Mouse (Mus musculus): ENCODE results near the gene Olfr1271. TPM values are rescaled to one million over a fixed set of nuclear protein-coding genes. Genes with fewer than 3 reads are reported as not detected.

The Olfr1271 gene
- polyA plus RNA-seq (2012; ENCODE audit: low replicate concordance): not detected in 2 replicates

GRCm38 (mm10) chr2:90270932-90271331, at the start of gene Olfr1271:
Olfr1271 (minus strand) TSS chr2:90271032.

GRCm38 (mm10) chr2:90292741-90293140, 21.9 kb upstream of the Olfr1271 start, which contains the start of gene Olfr1272:
Olfr1272 (minus strand) TSS chr2:90292841.

GRCm38 (mm10) chr2:90257492-90257891, 13.3 kb downstream of the Olfr1271 start, which contains the start of gene Olfr142:
Olfr142 (minus strand) TSS chr2:90257592.

GRCm38 (mm10) chr2:90224393-90224792, 46.4 kb downstream of the Olfr1271 start, which contains the start of gene Olfr1506:
Olfr1506 (minus strand) TSS chr2:90224493.

Other genes starting within 250 kb of the Olfr1271 start
- not detected in 2 replicates for gene Olfr1264, start 245.5 kb downstream of the Olfr1271 start, polyA plus RNA-seq (2012; ENCODE audit: low replicate concordance)
- not detected in 2 replicates for gene Olfr1265, start 235.7 kb downstream of the Olfr1271 start, polyA plus RNA-seq (2012; ENCODE audit: low replicate concordance)
- gene Olfr140, start 207.4 kb downstream of the Olfr1271 start, polyA plus RNA-seq (2012; ENCODE audit: low replicate concordance): not detected in 2 replicates
- gene Olfr1269, start 149.6 kb downstream of the Olfr1271 start, polyA plus RNA-seq (2012; ENCODE audit: low replicate concordance): not detected in 2 replicates
- not detected in 2 replicates for gene Olfr32, start 128.7 kb downstream of the Olfr1271 start, polyA plus RNA-seq (2012; ENCODE audit: low replicate concordance)
- gene Olfr1270, start 117.9 kb downstream of the Olfr1271 start, polyA plus RNA-seq (2012; ENCODE audit: low replicate concordance): not detected in 2 replicates
- gene Olfr1506, start 46.5 kb downstream of the Olfr1271 start, polyA plus RNA-seq (2012; ENCODE audit: low replicate concordance): not detected in 2 replicates
- not detected in 2 replicates for gene Olfr142, start 13.4 kb downstream of the Olfr1271 start, polyA plus RNA-seq (2012; ENCODE audit: low replicate concordance)
- gene Olfr1272, start 21.8 kb upstream of the Olfr1271 start, polyA plus RNA-seq (2012; ENCODE audit: low replicate concordance): 0.09 TPM in 1 of 2 replicates, not detected in the other
- not detected in 2 replicates for gene Gm13769, start 51.2 kb upstream of the Olfr1271 start, polyA plus RNA-seq (2012; ENCODE audit: low replicate concordance)
- not detected in 2 replicates for gene Olfr1274-ps, start 127.7 kb upstream of the Olfr1271 start, polyA plus RNA-seq (2012; ENCODE audit: low replicate concordance)

All from leukemia stem cell, adult 10-12 weeks (primary cell).